Comparison of ENCODE assay signal across 27 mouse cellular contexts in genomic region chr4:130782492-130782891, GRCm38 (mm10). TPM values are rescaled to one million over a fixed set of nuclear protein-coding genes. Genes with fewer than 3 reads are reported as not detected.
A peak's percentile ranks its signal among the peaks of the same experiment; 100 is the strongest.
DNase-seq lines count a peak whose midpoint lies in the region; ATAC-seq and TF ChIP-seq lines count a peak whose summit lies in the region.
"Had no signal": no experiment of that assay in that cellular context is flagged by ENCODE, and none has a peak within 500 bp of the region (broad histone marks: within the 10 kb centered on the region; RNA-seq: fewer than 3 reads in every experiment).

No protein-coding gene starts in this region.

- intact Hi-C loops in left cerebral cortex, adult 2 months (cut with DNase I): no loop called here
- intact Hi-C loops in left cerebral cortex, postnatal 4 days (cut with DNase I): no loop called here

- TF ChIP-seq CTCF in left cerebral cortex, adult 2 months (IDR thresholded peaks at IDR 0.05): no peak
- no peak for TF ChIP-seq CTCF in G1E (IDR thresholded peaks at IDR 0.05; ENCODE audit: low read depth, low read length)

- no peaks in the 10 kb centered on the region for H3K9me3 ChIP-seq in G1E (replicated peaks)
- H3K9me3 ChIP-seq in hindbrain, embryonic 12.5 days (replicated peaks): no peaks in the 10 kb centered on the region
- H3K9me3 ChIP-seq: embryonic facial prominence, embryonic 12.5 days; hindbrain, embryonic 13.5 days; limb, embryonic 12.5 days; midbrain, embryonic 12.5 days; neural tube, embryonic 15.5 days had no signal

- peaks cover 10% of the 10 kb centered on the region for H3K27me3 ChIP-seq in G1E (ENCODE audit: insufficient read depth, low read length)
- H3K27me3 ChIP-seq in hindbrain, embryonic 12.5 days: no peaks in the 10 kb centered on the region
- H3K27me3 ChIP-seq: embryonic facial prominence, embryonic 12.5 days; hindbrain, embryonic 13.5 days; limb, embryonic 12.5 days; midbrain, embryonic 12.5 days; neural tube, embryonic 15.5 days had no signal

- peak overlapping the region; percentile 70 for H3K27ac ChIP-seq in left cerebral cortex, adult 2 months
- H3K27ac ChIP-seq in hindbrain, embryonic 12.5 days: no peak overlapping the region
- H3K27ac ChIP-seq: embryonic facial prominence, embryonic 12.5 days; gastrocnemius, adult 2 months; layer of hippocampus, adult 2 months; limb, embryonic 12.5 days; neural tube, embryonic 15.5 days had no signal

- no peak for DNase-seq in left cerebral cortex, adult 2 months (ENCODE audit: extremely low spot score in 1 of 2, low spot score in 2 of 2)
- no peak for DNase-seq in left cerebral cortex, postnatal 4 days
- DNase-seq in A20 (ENCODE audit: low read depth, low spot score) (peak; percentile 20), G1E (ENCODE audit: low spot score) (peak; percentile 27)
- DNase-seq in gastrocnemius, postnatal 10 days: no peak
- no peak for DNase-seq in gastrocnemius, adult 8-10 months (ENCODE audit: low spot score in 2 of 2)
- DNase-seq: adrenal gland, postnatal 25 days; B cell, adult 2 months; cerebellum, adult 11 months; gastrocnemius, adult 2 months; heart, adult 11 months; kidney, adult 11 months; kidney, postnatal 10 days; lung, adult 18-20 months; lung, postnatal 10 days; right cerebral cortex, adult 18-20 months; thymus, adult 18-20 months; thymus, postnatal 4 days had no signal

- peaks cover 61% of the 10 kb centered on the region for H3K36me3 ChIP-seq in G1E (replicated peaks)
- H3K36me3 ChIP-seq in hindbrain, embryonic 12.5 days: peaks cover 41% of the 10 kb centered on the region

- H3K4me1 ChIP-seq in G1E (ENCODE audit: insufficient read depth, low read depth, low read length): peaks cover 19% of the 10 kb centered on the region
- no peaks in the 10 kb centered on the region; the same call in 1 of the 2 replicates for H3K4me1 ChIP-seq in hindbrain, embryonic 12.5 days
- H3K4me1 ChIP-seq: midbrain, embryonic 12.5 days had no signal

- H3K9ac ChIP-seq in hindbrain, embryonic 12.5 days: no peak overlapping the region
- H3K9ac ChIP-seq: embryonic facial prominence, embryonic 12.5 days; hindbrain, embryonic 13.5 days; limb, embryonic 12.5 days; midbrain, embryonic 12.5 days; neural tube, embryonic 15.5 days had no signal

- no peak overlapping the region for H3K4me2 ChIP-seq in hindbrain, embryonic 12.5 days (replicated peaks)
- H3K4me2 ChIP-seq: embryonic facial prominence, embryonic 12.5 days; heart, embryonic 11.5 days; hindbrain, embryonic 13.5 days; limb, embryonic 12.5 days; midbrain, embryonic 12.5 days; neural tube, embryonic 15.5 days had no signal

- no peak overlapping the region for H3K4me3 ChIP-seq in left cerebral cortex, adult 2 months
- no peak overlapping the region for H3K4me3 ChIP-seq in G1E (ENCODE audit: low read depth, low read length)
- no peak overlapping the region for H3K4me3 ChIP-seq in hindbrain, embryonic 12.5 days
- H3K4me3 ChIP-seq: embryonic facial prominence, embryonic 12.5 days; gastrocnemius, adult 2 months; hindbrain, embryonic 13.5 days; layer of hippocampus, adult 2 months; limb, embryonic 12.5 days; midbrain, embryonic 12.5 days; neural tube, embryonic 15.5 days had no signal

- 96% methylated on average over 2 of the region's 2 CpGs for WGBS in hindbrain, embryonic 12.5 days

- ATAC-seq in G1E (ENCODE audit: extremely low read depth, insufficient number of reproducible peaks, low FRiP score, poor library complexity, severe bottlenecking): no peak
- ATAC-seq in granulocyte monocyte progenitor cell, adult 5-6 weeks (replicated peaks; ENCODE audit: poor library complexity, severe bottlenecking): peak; percentile 66
- no peak for ATAC-seq in hindbrain, embryonic 12.5 days (ENCODE audit: low FRiP score)

RNA-seq across cellular contexts. Expression of gene Sdc3, which starts 9.8 kb away (rescaled TPM):
- 100 to 1,000 TPM; 136 to 167 TPM for total RNA-seq in left cerebral cortex, adult 2 months (2021)
- 100 to 1,000 TPM; 455 to 494 TPM for total RNA-seq in left cerebral cortex, postnatal 4 days (2021)
- total RNA-seq in G1E (2014; fragmentation: Nextera tagmentation): 0.29 and 15.7 TPM in 2 replicates
- 0.05 and 0.06 TPM in 2 replicates for total RNA-seq in G1E (2017)
- polyA plus RNA-seq in G1E (2012): 0.01 TPM in 1 of 2 replicates, not detected in the other
- total RNA-seq in granulocyte monocyte progenitor cell, adult 5-6 weeks (2014; fragmentation: Nextera tagmentation): 1.1 TPM in 1 of 2 replicates, not detected in the other
- total RNA-seq in granulocyte monocyte progenitor cell, adult 5-6 weeks (2017): 0.17 and 4.4 TPM in 2 replicates
- 10 to 100 TPM; 27.5 to 38.6 TPM for total RNA-seq in gastrocnemius, postnatal 10 days (2021)
- 10 to 100 TPM in 1 of 4 experiments, 1 to 10 TPM in 3; 5.6 to 10.9 (median 6.7) TPM for total RNA-seq in gastrocnemius, adult 8-10 months (2022)
- 60.5 and 66.7 TPM in 2 replicates for polyA plus RNA-seq in hindbrain, embryonic 12.5 days (2016; fragmentation: Nextera tagmentation; extraction: Ambion mirVana)

Comparison
In these comparisons a context has a peak if more than half of its experiments do, and no peak if none do; other contexts are left out.
1. DNase-seq: peak in A20 (single experiment) and G1E (single experiment); none in left cerebral cortex, adult 2 months (0 of 2), left cerebral cortex, postnatal 4 days (single experiment), gastrocnemius, postnatal 10 days (single experiment) and gastrocnemius, adult 8-10 months (0 of 2).